Comparison of ENCODE assay signal across 8 mouse cellular contexts in the genomic region with DNA sequence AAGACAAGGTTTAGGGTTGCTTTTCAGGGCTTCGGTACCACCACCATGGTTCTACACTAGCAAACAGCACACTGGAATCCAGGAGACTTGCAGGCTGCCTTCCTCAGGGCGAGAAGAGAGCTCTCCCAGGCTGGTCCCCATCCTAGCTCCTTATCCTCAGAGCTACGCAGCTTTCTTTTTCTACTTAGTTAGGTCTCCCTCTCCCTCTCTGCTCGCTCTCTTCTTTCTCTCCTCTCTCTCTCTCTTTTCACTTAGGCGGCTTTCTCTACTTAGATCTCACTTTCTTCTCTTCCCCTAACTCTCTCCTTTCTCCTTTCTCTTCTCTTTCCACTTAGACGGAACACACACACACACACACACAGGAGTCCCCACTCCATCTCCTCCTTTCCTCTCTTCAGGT. TPM values are rescaled to one million over a fixed set of nuclear protein-coding genes. Genes with fewer than 3 reads are reported as not detected.
DNase-seq lines count a peak whose midpoint lies in the region; ATAC-seq and TF ChIP-seq lines count a peak whose summit lies in the region.

No protein-coding gene starts in this region.

- peak overlapping the region; percentile 58 for H3K9ac ChIP-seq in lung, embryonic 15.5 days
- peak overlapping the region; percentile 28 for H3K9ac ChIP-seq in embryonic facial prominence, embryonic 15.5 days
- peak overlapping the region; percentile 50 for H3K9ac ChIP-seq in limb, embryonic 11.5 days (ENCODE audit: low read length)

- H3K27me3 ChIP-seq in lung, embryonic 15.5 days: no peaks in the 10 kb centered on the region; the same call in 1 of the 2 replicates
- peaks cover 26% of the 10 kb centered on the region for H3K27me3 ChIP-seq in embryonic facial prominence, embryonic 15.5 days
- H3K27me3 ChIP-seq in limb, embryonic 11.5 days (ENCODE audit: control insufficient read depth, insufficient read depth, low read length): no peaks in the 10 kb centered on the region
- H3K27me3 ChIP-seq in small intestine, adult 2 months (ENCODE audit: control insufficient read depth, insufficient read depth, low read length): peaks cover 2% of the 10 kb centered on the region; the same call in 1 of the 2 replicates

- H3K4me2 ChIP-seq in lung, embryonic 15.5 days: peak overlapping the region; percentile 71
- H3K4me2 ChIP-seq in embryonic facial prominence, embryonic 15.5 days (replicated peaks): peak overlapping the region; percentile 52
- H3K4me2 ChIP-seq in limb, embryonic 11.5 days (ENCODE audit: low read depth, severe bottlenecking): peak overlapping the region; percentile 49

- H3K9me3 ChIP-seq in lung, embryonic 15.5 days: no peaks in the 10 kb centered on the region
- H3K9me3 ChIP-seq in embryonic facial prominence, embryonic 15.5 days (replicated peaks): no peaks in the 10 kb centered on the region
- H3K9me3 ChIP-seq in limb, embryonic 11.5 days (ENCODE audit: control insufficient read depth, low read length): no peaks in the 10 kb centered on the region

- H3K27ac ChIP-seq in lung, embryonic 15.5 days: peak overlapping the region; percentile 96
- H3K27ac ChIP-seq in embryonic facial prominence, embryonic 15.5 days (replicated peaks): peak overlapping the region; percentile 69
- peak overlapping the region; percentile 2; the same call in 1 of the 2 replicates for H3K27ac ChIP-seq in limb, embryonic 11.5 days (replicated peaks; ENCODE audit: low read depth, low read length)
- H3K27ac ChIP-seq in small intestine, adult 2 months (ENCODE audit: insufficient read depth, low read depth, low read length): peak overlapping the region; percentile 67

- peak overlapping the region; percentile 56 for H3K4me3 ChIP-seq in lung, embryonic 15.5 days
- H3K4me3 ChIP-seq in embryonic facial prominence, embryonic 15.5 days (replicated peaks): peak overlapping the region; percentile 53
- H3K4me3 ChIP-seq in limb, embryonic 11.5 days (ENCODE audit: low read depth, low read length): peak overlapping the region; percentile 44
- H3K4me3 ChIP-seq in small intestine, adult 2 months (ENCODE audit: low read depth, low read length): peak overlapping the region; percentile 73

- no peak for TF ChIP-seq CTCF in small intestine, adult 2 months (IDR thresholded peaks at IDR 0.05; ENCODE audit: extremely low read depth, insufficient read length, insufficient replicate concordance, low read depth, low read length)

- H3K36me3 ChIP-seq in lung, embryonic 15.5 days: no peaks in the 10 kb centered on the region
- no peaks in the 10 kb centered on the region for H3K36me3 ChIP-seq in embryonic facial prominence, embryonic 15.5 days
- H3K36me3 ChIP-seq in limb, embryonic 11.5 days (ENCODE audit: control insufficient read depth, insufficient read depth, low read length): no peaks in the 10 kb centered on the region
- no peaks in the 10 kb centered on the region for H3K36me3 ChIP-seq in small intestine, adult 2 months (ENCODE audit: control insufficient read depth, insufficient read depth, low read length)

- no peak for ATAC-seq in lung, embryonic 15.5 days (ENCODE audit: borderline replicate concordance, extremely low read depth, low FRiP score, low TSS enrichment)
- no peak for ATAC-seq in embryonic facial prominence, embryonic 15.5 days (ENCODE audit: insufficient number of reproducible peaks, low FRiP score, low TSS enrichment, low read depth)
- no peak for ATAC-seq in limb, embryonic 11.5 days (ENCODE audit: insufficient number of reproducible peaks, low FRiP score, low TSS enrichment, low read depth)

- DNase-seq in lung, postnatal 36 days: no peak
- no peak for DNase-seq in limb, embryonic 11.5 days (ENCODE audit: low spot score)
- DNase-seq in thymus, postnatal 0 days (ENCODE audit: low spot score): no peak
- DNase-seq in gastrocnemius, adult 18-20 months (ENCODE audit: low spot score): no peak
- no peak for DNase-seq in spleen, postnatal 4 days (ENCODE audit: low spot score in 2 of 2)

- no peak for TF ChIP-seq POLR2A in small intestine, adult 2 months (IDR thresholded peaks at IDR 0.05; ENCODE audit: low read depth, low read length)

- 32% methylated on average over 6 of the region's 6 CpGs for WGBS in lung, embryonic 15.5 days
- 45% methylated on average over 6 of the region's 6 CpGs for WGBS in embryonic facial prominence, embryonic 15.5 days
- 48% methylated on average over 6 of the region's 6 CpGs for WGBS in limb, embryonic 11.5 days
- 57% methylated on average over 6 of the region's 6 CpGs for WGBS in small intestine, adult 2 months

- H3K4me1 ChIP-seq in lung, embryonic 15.5 days: peaks cover 49% of the 10 kb centered on the region
- peaks cover 39% of the 10 kb centered on the region for H3K4me1 ChIP-seq in embryonic facial prominence, embryonic 15.5 days
- peaks cover 40% of the 10 kb centered on the region for H3K4me1 ChIP-seq in limb, embryonic 11.5 days (ENCODE audit: control insufficient read depth, insufficient read depth, low read length)
- H3K4me1 ChIP-seq in small intestine, adult 2 months (ENCODE audit: control insufficient read depth, insufficient read depth, insufficient read length, low read length): peaks cover 13% of the 10 kb centered on the region

RNA-seq across cellular contexts. Expression of a gene that starts 20.0 kb away (rescaled TPM):
- polyA plus RNA-seq in lung, embryonic 15.5 days (2015; fragmentation: Nextera tagmentation; extraction: Ambion mirVana): 1.3 and 1.6 TPM in 2 replicates
- polyA plus RNA-seq in embryonic facial prominence, embryonic 15.5 days (2015; fragmentation: Nextera tagmentation; extraction: Ambion mirVana): 3.3 and 5.4 TPM in 2 replicates
- polyA plus RNA-seq in limb, embryonic 11.5 days (2014; fragmentation: Nextera tagmentation; extraction: Ambion mirVana): 0.26 and 0.43 TPM in 2 replicates
- 0.03 TPM in 2 replicates for polyA plus RNA-seq in small intestine, adult 2 months (2012; rRNA removed)
- polyA plus RNA-seq in thymus, postnatal 0 days (2015; fragmentation: Nextera tagmentation; extraction: Ambion mirVana): 0.42 and 0.66 TPM in 2 replicates
- not detected for total RNA-seq in gastrocnemius, adult 18-20 months (2021)

RNA-seq across cellular contexts. Expression of a gene that starts 26.5 kb away (rescaled TPM):
- polyA plus RNA-seq in lung, embryonic 15.5 days (2015; fragmentation: Nextera tagmentation; extraction: Ambion mirVana): 1.2 and 2.5 TPM in 2 replicates
- 4.2 and 4.9 TPM in 2 replicates for polyA plus RNA-seq in embryonic facial prominence, embryonic 15.5 days (2015; fragmentation: Nextera tagmentation; extraction: Ambion mirVana)
- 0.21 and 0.44 TPM in 2 replicates for polyA plus RNA-seq in limb, embryonic 11.5 days (2014; fragmentation: Nextera tagmentation; extraction: Ambion mirVana)
- polyA plus RNA-seq in small intestine, adult 2 months (2012; rRNA removed): 0.08 and 0.18 TPM in 2 replicates
- 0.15 and 0.48 TPM in 2 replicates for polyA plus RNA-seq in thymus, postnatal 0 days (2015; fragmentation: Nextera tagmentation; extraction: Ambion mirVana)
- total RNA-seq in gastrocnemius, adult 18-20 months (2021): not detected

RNA-seq across cellular contexts. Expression of a gene that starts 28.3 kb away (rescaled TPM):
- 0.09 and 0.16 TPM in 2 replicates for polyA plus RNA-seq in lung, embryonic 15.5 days (2015; fragmentation: Nextera tagmentation; extraction: Ambion mirVana)
- polyA plus RNA-seq in embryonic facial prominence, embryonic 15.5 days (2015; fragmentation: Nextera tagmentation; extraction: Ambion mirVana): 0.47 and 0.68 TPM in 2 replicates
- polyA plus RNA-seq in limb, embryonic 11.5 days (2014; fragmentation: Nextera tagmentation; extraction: Ambion mirVana): 0.12 and 0.26 TPM in 2 replicates
- polyA plus RNA-seq in small intestine, adult 2 months (2012; rRNA removed): 1.3 and 2.6 TPM in 2 replicates
- polyA plus RNA-seq in thymus, postnatal 0 days (2015; fragmentation: Nextera tagmentation; extraction: Ambion mirVana): 0.04 and 0.05 TPM in 2 replicates
- total RNA-seq in gastrocnemius, adult 18-20 months (2021): not detected

RNA-seq across cellular contexts. Expression of a gene that starts 55.7 kb away (rescaled TPM):
- 29.4 and 32.4 TPM in 2 replicates for polyA plus RNA-seq in lung, embryonic 15.5 days (2015; fragmentation: Nextera tagmentation; extraction: Ambion mirVana)
- polyA plus RNA-seq in embryonic facial prominence, embryonic 15.5 days (2015; fragmentation: Nextera tagmentation; extraction: Ambion mirVana): 24.4 and 27.4 TPM in 2 replicates
- polyA plus RNA-seq in limb, embryonic 11.5 days (2014; fragmentation: Nextera tagmentation; extraction: Ambion mirVana): 9.4 and 11.3 TPM in 2 replicates
- polyA plus RNA-seq in small intestine, adult 2 months (2012; rRNA removed): 13.0 and 20.1 TPM in 2 replicates
- 3.5 and 3.6 TPM in 2 replicates for polyA plus RNA-seq in thymus, postnatal 0 days (2015; fragmentation: Nextera tagmentation; extraction: Ambion mirVana)
- total RNA-seq in gastrocnemius, adult 18-20 months (2021): 1 to 10 TPM; 6.3 to 6.4 TPM

Comparison
In these comparisons a context has a peak if more than half of its experiments do, and no peak if none do; other contexts are left out.
1. H3K27ac ChIP-seq: peak in every context shown above with its lines; median percentile 96 in lung, embryonic 15.5 days; 69 in embryonic facial prominence, embryonic 15.5 days; 67 in small intestine, adult 2 months; 2 in limb, embryonic 11.5 days.